In the genomic region with DNA sequence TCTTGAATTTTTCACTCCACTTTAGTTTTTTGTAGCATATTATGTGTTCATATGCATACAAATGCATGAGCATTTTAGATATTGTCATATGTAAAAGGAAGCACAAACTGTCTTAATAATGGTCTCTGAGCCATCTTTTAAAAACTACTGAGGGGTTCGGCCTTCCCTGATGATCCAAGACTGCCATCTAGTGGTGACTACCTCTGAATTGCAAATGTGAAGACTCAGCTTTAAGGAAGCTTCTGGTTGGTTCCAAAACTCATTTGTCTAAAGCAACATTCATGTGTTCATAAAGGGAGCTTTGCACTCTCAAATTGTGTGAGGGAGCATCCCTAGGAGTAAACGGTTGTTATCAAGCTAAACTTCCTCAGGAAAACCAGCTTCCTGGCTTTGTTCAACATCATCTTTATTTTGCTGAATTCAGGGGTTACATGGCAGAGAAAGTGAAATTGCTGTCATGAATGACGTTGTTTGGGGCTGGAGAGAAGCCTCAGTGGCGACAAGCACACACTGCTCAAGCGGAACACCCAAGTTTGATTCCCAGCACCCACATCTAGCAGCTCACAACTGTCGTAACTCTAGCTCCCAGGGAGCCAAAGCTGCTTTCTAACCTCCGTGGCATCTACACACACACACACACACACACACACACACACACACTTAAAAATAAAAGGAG, we compare ENCODE assay signal across 9 mouse cellular contexts.
DNase-seq lines count a peak whose midpoint lies in the region; ATAC-seq and TF ChIP-seq lines count a peak whose summit lies in the region.
"Had no signal": no experiment of that assay in that cellular context is flagged by ENCODE, and none has a peak within 500 bp of the region (broad histone marks: within the 10 kb centered on the region; RNA-seq: fewer than 3 reads in every experiment).

No protein-coding gene starts in this region.

- no peak for TF ChIP-seq POLR2A in kidney, adult 2 months (IDR thresholded peaks at IDR 0.05; ENCODE audit: low read depth, low read length)

- no peaks in the 10 kb centered on the region for H3K36me3 ChIP-seq in kidney, adult 2 months (ENCODE audit: control insufficient read depth, insufficient read depth, low read length)
- H3K36me3 ChIP-seq: liver, embryonic 13.5 days had no signal

- H3K4me1 ChIP-seq in kidney, adult 2 months (ENCODE audit: control insufficient read depth, insufficient read depth, low read length), result peaks cover 9% of the 10 kb centered on the region; the same call in 1 of the 2 replicates
- H3K4me1 ChIP-seq: liver, embryonic 13.5 days had no signal

- peak; percentile 22; the same call in 1 of the 2 replicates for TF ChIP-seq CTCF in kidney, adult 2 months (conservative IDR thresholded peaks at IDR 0.05; ENCODE audit: insufficient read depth, insufficient read length, low read depth, low read length)
- peak; percentile 42 for TF ChIP-seq CTCF in Patski (IDR thresholded peaks at IDR 0.05)

- WGBS in kidney, adult 2 months, result 41% methylated on average over 7 of the region's 7 CpGs

- CTCF ChIA-PET in Patski (lab: Charles Lee), result interaction anchor here (0.8 to 1.6 kb wide), 9 partner anchors 9 to 40 kb away, joined by 3 to 5 read pairs (median 3); no protein-coding TSS in a partner anchor

- H3K27ac ChIP-seq in kidney, adult 2 months (ENCODE audit: insufficient read depth, low read depth, low read length), result peak overlapping the region; percentile 45
- H3K27ac ChIP-seq: liver, embryonic 13.5 days had no signal

- POLR2A ChIA-PET in Patski (lab: Charles Lee), result no interaction called here

- ATAC-seq in Patski, result no peak

- in situ Hi-C loops in Patski (cut with MboI; ENCODE audit: low pct_unique_long_range_greater_than_20kb), result no loop called here

- H3K27me3 ChIP-seq in kidney, adult 2 months (replicated peaks; ENCODE audit: control insufficient read depth, insufficient read depth, low read length), result no peaks in the 10 kb centered on the region
- H3K27me3 ChIP-seq in Patski, result no peaks in the 10 kb centered on the region
- H3K27me3 ChIP-seq: liver, embryonic 13.5 days had no signal

- no peak overlapping the region for H3K4me3 ChIP-seq in kidney, adult 2 months (ENCODE audit: insufficient read depth, low read depth, low read length)
- H3K4me3 ChIP-seq: liver, embryonic 13.5 days had no signal

- DNase-seq in kidney, adult 2 months, result peak; percentile 67
- no peak for DNase-seq in kidney, adult 18-20 months
- DNase-seq in 416B (ENCODE audit: low read depth) (peak; percentile 80), Patski (ENCODE audit: low read depth, low spot score) (no peak)
- peak; percentile 60 for DNase-seq in induced T-regulatory cell, adult 2 months (ENCODE audit: low read depth)
- no peak for DNase-seq in adrenal gland, postnatal 10 days
- DNase-seq in left cerebral cortex, postnatal 14 days (ENCODE audit: low spot score in 2 of 2), result no peak
- DNase-seq in ovary, adult 18-20 months (ENCODE audit: low spot score), result no peak
- DNase-seq: liver, embryonic 13.5 days had no signal

- intact Hi-C loops in left cerebral cortex, postnatal 14 days (cut with DNase I), result no loop called here

Comparison
In these comparisons a context has a peak if more than half of its experiments do, and no peak if none do; other contexts are left out.
1. DNase-seq: peak in kidney, adult 2 months (single experiment), 416B (single experiment) and induced T-regulatory cell, adult 2 months (single experiment); none in kidney, adult 18-20 months (single experiment), Patski (single experiment), adrenal gland, postnatal 10 days (single experiment), left cerebral cortex, postnatal 14 days (0 of 2) and ovary, adult 18-20 months (single experiment).